Mouse (Mus musculus): ENCODE measurements around the gene Vps13d. TPM values are rescaled to one million over a fixed set of nuclear protein-coding genes. Genes with fewer than 3 reads are reported as not detected.

Gene Vps13d
- 10 to 100 TPM; 67.7 to 68.9 TPM for total RNA-seq (2021)

DNA sequence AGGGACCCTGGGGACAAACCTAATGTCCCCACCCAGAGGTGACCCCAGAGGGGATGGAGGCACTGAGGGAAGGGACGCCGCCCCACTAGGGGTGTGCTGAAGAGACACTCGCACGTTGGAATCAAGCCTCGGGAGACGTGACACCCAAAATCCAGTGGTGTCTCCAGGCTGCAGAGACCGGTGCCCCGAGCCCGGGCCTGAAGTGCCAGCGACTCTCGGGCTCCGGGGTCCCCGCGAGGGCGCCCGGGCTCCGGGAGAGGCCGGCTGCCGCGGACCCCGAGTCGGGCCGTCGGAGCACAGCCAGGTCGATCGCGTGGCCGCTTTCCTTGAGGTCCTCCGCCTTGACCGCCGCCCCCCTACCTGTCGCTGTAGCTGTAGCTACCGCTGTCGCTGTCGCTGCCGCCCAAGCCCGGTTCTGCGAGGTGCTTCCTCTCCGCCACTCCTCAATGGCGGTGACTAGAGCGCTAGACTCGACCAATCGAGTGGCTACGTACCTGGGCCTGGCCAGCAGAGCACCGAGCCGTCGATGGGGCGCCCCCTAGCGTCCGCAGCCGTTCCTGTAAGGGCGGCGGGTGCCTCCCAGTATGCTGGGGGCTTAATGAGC is at the start of gene Vps13d:
TSS of gene Vps13d (minus strand) at position 447 of the 604 bp plus-strand sequence.
- DNase-seq: peak; percentile 96

DNA sequence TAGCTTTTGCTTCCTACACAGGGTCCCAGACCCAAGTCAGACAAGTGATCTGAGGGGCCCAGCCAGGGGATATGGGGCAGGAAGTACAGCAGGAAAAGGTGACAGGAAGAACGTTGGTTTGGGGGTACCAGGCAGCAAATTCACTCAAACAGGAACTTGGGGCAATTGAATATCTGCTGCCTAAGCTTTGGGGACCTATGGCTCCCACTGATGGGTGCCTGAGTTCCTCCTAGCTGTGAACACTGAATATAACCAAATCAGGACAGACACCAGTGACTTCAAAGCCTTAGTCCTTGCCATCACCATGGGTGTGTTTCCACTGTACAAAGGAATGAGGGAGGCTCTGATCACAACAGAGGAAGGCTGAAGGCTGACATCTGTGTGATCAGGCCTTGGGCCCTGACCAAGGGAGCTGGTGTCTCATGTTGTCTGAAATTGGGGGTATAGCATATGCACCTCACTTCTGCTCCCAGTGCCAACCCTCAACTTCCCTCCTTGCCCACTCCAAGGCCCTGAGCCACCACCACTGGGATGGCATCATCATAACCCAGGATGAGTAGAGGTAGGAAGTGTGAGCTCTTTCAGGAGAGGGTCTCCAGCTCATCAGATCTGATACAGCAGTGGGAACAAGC is 48.0 kb upstream of the Vps13d start:
- DNase-seq: no peak

DNA sequence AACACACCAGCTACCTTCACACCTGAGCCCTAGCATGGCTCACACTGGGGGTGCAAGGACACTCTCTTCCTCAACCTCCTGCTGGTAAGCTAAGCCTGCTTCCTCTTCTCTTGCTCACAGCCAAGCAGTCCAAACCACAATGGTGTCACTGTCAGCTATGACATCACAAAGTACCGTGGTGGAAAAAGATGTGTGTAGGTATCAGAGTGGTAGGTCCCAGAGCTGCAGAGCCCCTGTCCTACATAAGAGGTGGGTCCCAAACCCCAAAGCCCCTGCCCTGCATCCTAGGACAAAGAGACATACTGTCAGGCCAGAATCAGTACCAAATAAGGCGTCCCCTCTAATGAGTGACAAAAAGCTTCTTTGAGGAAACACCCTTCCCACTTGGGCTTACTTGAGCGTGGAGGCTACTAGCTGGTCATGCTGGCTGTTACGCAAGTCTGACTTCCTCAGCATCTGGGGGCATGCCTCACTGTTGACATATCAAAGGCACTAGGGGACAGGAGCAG is 46.0 kb upstream of the Vps13d start:
- DNase-seq: no peak

DNA sequence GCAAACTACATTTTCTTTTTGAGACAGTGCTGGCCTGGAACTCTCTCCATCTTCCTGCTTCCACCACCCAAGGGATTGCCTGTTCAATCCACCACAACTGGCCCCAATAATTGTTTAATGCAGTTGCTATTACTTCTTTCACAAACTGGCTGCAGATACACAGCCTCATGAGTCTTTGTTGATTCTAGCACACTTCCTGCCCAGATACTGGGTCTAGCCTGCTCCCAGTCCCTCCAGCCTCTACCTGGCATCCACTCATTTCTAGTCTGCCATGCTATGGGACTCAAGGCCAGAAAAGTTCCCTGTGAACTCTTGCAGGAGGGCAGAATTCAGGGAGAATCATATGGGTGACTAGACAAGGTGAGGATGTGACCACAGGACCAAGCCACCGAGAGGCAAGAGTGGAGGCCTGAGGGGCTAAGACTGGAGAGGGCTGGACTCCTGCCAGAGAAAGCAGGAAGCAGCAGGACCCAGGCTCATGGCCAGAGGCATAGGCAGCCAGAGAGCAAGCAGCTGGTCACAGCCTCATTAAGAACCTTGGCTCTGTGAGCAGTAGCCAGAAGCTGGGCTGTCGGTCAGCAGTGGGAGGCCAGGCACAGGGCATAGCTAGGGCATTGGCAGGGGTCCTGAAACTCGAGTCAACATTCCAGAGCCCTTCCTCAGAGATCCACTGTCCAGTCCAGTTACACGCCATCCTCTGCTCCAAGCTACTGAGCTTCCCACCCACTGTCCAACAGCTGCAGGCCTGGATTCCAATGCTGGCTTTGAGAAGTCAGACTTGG is 44.4 kb upstream of the Vps13d start:
- DNase-seq: peak; percentile 86

DNA sequence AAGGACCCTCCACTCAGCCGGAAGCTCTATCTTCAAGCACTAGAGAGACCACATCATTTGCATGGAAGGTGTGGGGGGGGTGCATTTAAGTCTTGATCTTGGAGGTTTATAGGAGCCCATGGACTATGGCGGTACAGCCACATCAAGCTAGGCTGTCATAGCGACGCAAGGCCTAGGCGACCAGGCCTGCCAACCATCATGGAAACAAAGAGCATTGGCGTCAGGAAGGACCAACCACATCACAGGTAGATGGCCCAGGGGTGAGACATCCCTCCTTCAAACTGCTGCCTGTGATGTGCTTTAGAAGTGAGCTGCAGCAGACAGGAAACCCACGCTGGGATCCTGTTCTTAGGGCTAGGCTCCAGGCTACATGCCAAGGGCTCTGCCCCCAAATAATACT is 41.2 kb upstream of the Vps13d start:
- DNase-seq: no peak

DNA sequence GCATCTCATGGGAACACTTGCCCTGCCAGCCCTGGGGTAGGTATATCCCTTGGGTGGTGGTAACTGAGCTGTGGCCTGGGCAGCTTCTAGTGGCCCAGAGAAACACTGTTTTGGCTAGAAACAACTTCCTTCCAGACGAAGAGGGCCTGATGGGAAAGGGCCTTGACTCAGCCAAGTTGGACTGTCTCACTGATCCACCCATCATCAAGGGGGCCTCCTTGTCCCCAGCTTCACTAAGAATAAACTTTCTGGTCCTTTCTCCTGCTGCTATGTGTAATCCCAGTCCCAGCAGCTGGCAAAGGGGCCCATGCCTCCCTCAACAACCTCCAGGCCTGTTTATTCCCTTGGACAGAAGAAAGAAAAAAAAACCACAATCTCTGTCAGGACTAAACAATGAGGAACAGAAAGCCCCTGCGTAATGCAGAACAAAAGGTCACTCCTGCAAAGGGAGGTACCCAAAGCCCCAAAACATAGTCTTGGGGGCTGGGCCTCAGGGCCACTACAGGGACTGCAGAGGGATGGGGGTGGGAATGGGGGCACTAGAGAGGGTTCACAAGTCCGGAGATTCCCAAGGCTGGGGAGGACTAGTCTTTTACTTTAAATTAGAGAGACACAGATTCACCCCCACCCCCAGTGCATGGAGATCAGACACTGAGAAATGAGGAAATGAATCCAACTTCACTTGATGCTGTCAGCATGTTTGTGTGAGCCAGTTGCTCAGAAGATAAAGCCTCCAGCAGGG is 38.9 kb upstream of the Vps13d start:
- no peak for DNase-seq

DNA sequence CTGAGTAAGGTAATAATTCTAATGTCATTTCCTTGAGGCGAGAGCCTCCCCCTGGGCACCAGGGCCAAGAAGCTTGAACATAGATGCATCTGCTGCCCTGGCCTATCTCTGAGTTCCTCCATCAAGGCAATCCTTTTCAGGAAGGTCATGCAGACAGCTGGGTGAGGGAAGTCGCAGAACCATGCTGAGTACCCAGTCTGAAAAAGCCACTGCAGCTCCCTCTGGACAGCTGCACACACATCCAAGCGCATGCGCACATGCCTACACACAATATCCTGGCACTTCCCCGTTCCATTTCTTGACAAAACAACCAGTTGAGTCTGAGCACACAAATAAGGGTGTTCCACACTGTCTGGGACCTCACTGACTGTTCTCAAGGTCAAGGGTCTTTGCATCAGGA is 36.9 kb upstream of the Vps13d start:
- DNase-seq: no peak

DNA sequence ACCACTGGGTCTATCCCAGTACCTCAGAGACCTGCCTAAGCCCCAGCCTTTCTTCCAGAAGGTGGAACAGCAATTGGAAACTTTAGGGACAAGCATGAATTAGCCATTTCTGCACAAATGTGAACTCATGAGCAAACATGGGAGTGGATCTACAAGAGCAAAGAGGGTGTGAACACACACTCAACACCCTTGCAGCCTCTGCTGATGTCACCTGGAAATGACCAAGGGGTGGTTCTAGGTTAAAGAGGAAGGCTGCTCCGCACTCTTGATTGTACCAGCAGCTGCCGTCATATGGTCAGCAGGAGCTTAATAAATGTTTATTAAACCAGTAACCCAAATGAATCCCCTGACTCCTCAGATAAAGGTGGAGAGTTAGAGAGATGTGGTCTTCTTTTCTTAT is 35.8 kb upstream of the Vps13d start:
- no peak for DNase-seq

DNA sequence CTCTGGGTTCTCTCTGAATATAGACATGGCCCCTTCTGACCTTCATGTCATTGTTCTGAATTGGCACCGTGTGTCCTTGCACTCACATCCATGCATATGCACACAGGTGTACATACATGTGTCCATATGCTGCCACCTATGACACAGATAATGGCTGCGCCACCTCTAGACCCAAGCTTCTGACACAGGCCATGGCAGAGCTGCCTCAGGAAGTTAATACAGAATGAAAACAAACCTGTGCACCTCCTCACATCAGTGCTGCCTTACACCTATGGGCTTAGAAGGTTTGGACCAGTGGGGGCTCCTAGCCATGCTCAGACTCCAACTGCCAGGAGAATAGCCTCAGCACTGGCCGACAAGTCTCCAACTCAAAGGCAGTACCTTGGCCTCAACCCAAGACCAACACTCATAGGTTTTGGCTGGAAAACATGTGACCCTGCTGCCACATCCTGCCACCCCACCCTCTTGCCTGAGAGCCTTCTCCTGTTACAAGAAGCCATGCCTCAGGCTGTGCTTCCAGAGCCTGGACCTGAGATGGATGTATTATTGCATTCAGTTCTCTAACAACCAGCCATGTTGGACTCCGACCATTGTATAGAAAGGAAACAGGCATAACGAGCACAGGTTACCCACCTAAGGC is 34.8 kb upstream of the Vps13d start:
- DNase-seq: peak; percentile 36

DNA sequence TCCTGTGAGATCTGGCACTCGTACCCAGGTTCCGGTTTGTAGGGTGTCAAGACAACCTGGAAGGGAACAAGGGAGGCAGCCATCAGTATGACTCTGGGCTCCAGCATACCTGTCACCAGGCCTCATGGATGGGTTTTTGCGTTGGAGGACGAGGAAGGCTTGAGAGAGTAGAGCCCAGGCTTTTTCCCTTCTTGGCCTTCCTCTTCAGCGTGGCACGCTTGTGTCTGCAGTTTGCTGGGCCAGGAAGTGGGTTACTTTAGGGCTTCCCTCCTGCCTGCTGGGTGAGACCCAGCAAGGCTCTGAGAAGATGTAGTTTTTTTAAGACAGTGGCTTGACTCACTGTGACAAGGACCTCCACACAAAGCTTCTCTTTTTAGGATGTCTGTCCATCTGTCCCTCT is 34.2 kb upstream of the Vps13d start:
- no peak for DNase-seq

DNA sequence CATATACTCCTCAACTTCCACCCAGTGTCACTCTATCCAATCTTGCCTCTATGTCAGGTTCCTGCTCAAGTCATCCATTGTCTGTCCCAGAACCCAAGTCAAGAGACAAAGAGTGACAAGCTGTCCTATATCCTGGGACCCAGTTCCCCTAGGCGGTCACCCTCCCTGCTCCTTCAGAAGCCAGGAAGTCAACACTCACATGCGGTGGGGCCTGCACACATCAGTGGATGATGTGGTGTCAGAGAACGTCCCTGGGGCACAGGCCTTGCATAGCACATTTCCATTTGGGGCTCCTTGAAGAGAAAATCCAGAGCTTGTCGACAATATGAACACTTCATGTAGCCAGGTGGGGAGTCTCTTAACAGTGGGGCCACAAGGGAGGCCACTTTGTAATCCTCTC is 29.8 kb upstream of the Vps13d start:
- no peak for DNase-seq

DNA sequence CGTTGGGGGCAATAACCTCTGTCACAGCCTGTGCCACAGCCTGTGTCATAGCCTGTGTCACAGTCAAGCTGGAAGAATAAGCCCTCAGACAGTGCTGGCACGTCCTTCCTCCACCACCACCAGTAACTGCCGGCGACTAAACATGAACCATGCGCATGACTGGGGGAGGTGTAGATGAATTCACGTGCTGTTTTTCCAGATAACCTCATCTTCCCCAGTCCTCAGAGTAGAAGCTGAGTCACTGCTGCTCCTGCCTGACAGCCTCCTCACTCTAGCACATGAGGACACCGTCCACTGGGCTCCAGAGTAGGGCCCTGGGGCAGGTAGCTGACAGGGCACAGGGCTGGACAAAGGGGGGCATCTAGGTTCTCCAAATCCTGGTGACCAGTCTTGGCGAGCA is 27.3 kb upstream of the Vps13d start:
- no peak for DNase-seq

DNA sequence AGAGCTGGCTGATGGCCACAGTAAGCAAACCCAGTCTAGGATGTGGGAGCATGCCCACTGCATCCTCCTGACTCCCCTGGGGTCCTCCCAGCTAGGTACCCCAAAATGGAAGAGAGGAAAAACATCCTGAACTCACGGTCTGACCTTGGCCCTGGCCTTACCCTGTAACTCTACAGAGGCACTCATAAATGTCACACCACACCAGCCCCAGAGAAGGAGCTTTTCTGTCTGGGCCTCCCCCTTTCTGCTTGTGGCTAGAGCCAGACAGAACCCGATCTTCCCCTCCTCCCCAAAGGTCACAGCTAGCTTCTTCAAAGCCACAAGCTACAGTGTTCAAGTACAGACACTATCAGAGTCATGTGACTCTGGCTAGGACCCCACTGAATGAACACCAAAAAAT is 26.6 kb upstream of the Vps13d start:
- DNase-seq: no peak

DNA sequence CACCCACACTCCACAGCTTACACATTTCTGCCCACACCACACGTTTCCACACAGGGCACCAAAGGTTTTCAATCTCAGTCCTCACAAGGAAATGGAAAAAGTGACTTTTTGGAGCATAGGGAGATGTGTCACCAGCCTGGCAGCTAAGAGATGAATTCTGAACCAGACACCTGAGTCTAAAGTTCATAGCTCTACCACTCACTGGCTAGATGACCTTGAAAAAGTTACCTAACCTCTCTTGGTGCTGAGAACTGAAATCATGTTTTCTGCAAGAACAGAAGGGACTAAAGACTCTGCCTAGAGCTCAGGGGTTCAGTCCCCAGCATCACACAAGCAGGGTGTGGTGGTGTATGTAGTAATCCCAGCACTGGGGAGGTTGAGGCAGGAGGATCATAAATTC is 25.2 kb upstream of the Vps13d start:
- DNase-seq: no peak

DNA sequence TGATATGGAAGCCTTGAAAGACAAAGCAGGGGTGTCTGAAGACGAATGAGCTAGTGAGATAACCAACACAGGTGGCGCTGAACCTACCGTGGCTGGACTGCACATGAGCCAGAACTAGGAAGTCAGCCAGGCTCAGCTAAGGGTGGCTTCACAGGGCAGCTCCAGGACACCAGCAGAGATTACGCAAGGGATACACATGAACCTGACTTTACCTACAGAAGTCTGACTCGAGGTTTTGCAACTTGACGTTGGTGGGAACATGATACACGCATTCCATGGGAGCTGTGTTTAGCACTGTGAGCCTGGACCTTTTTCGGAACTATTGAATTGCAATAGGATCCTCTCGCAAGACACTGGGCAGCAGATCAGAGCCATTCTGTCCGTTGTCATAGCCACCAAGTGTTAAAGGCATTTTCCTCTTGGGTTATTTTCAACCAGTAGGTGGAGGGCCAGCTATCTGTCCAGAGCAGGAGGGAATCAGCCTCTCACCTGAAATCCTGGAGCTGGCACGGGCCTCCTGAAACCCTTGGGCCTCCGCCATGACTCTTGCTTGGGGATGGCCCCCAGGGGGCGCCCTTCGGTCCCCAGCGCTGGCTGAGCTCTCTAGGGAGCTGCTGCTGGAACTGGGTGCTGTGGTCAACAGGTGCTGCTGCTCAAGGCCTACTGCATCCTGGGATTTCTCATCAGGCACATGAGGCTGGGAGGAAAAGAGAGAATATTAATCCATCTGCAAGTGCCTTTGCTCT is 24.6 kb upstream of the Vps13d start:
- peak; percentile 52 for DNase-seq

DNA sequence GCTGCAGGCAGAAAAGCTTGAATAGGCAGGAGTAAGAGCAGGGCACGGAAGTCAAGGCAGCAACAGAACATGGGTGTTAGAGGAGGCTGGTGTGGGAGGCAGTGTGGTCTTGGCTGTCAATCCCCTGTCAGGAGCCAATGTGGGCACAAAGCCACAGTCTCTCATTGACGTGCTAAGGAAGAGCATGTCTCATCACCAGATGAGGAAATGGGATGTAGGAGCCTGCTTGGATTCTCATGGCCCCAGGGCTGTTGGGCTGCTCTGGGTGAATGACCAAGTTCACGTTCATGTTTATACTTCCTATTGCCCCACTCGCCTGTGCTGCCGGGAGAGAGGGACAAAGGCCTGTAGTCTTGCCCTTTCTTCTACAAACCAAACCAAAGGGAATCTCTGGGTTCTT is 23.0 kb upstream of the Vps13d start:
- no peak for DNase-seq

DNA sequence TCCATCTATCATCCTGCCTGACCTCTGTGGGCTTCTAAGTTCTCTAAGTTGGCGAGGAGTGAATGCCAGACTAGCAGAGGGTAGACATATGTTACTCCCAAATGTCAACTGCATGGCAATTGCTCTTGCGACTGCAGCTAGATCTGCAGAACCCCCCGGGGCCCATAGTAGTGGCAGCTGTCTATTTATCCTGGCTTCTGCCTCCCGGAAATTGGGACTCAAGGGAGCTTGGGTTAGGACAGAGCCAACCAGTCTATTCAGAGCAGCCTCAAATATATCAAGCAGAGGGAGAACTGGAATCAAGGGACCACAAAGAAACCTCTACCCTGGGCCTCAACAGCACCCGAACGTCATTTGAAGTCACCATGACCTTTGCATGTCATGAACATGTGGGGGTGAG is 22.2 kb upstream of the Vps13d start:
- DNase-seq: no peak

DNA sequence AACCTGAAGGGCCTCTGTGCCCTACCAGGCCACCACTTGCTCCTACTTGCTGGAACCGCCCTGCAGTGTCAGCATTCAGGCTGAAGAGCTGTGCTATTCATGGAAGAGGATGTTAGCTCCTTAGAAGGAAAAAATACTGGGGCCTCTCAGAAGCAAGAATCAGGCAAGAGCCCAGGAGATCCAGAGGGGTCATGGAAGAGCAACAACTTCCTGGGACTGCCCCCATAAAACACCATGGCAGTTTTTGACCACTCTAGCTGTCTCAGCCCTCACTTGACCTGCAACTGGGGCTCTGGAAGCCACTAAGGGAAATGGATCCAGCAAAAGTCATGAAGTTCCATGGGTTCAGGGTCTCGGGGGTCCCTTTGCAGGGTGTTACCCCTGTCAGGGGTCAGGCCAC is 20.6 kb upstream of the Vps13d start:
- DNase-seq: no peak

DNA sequence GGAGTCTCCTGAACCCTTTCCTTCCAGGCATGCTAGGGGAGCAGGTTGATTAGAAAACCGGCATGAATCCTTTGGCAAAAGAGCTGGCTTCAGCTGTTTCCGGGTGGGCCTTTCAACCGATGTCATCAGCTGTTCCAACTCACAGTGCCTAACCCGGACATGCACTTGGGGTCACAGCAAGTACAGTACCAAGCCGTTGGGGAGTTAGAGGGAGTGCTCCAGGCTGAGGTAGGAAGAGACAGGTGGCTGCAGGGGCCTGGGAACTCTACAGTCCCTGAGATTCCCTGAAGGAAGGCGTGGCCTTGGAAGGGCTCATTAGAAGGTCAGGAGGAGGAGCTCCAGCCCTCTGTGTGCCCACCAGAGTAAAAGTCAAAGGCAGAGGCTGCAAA is 20.0 kb upstream of the Vps13d start:
- no peak for DNase-seq

DNA sequence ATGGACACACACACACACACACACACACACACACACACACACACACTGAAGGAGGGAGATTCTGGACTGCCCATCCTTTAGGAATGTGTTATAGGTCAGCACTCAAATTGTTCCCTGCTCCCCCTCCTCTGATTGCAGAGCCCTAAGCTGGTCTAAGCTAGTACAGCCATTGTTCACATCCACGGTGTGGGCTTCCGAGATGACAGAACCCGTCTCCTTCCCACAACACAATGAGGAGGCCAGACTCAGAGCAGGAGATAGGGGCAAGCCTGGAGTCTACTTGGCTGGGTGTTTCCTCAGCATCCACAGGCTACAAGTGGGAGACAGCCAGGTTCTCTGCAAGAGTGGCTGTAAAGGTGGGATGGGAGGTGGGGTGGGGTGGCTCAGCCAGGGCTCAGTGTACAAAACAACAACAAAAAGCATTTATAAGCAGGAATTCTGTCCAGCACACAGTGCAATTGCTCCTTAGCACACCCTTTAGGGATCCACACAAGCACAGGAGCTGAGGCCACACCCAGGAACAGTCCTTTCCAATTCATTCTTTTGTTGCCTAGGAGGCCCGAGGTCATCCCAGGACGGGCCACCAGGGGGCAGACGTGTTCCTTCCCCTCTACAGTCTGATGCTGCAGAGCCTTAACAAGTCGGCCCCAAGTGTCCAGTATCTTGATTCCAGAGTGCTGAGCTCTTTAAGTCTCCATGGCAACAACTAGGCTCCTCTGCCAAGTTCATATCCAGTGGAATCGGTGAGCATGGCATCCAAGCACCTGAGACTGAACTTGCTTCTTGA is 19.4 kb upstream of the Vps13d start:
- peak; percentile 97 for DNase-seq

DNA sequence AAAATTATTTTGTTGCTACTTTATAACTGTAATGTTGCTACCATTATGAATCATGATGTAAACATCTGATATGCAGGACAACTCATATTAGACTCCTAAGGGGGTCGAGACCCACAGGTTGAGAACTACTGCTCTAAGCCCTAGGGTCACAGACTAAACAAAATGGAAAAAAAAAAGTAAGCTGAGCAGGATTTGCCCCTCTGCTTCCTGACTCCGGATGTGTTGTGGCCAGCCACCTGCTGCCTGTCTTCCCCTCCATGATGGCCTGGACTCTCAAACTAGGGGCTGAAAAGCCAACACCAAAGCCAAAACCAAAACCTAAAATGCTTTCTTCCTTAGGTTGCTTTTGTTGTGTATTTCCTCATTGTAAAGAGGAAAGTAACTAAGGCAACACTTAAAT is 16.3 kb upstream of the Vps13d start:
- no peak for DNase-seq

Measured in heart, postnatal 4 days (tissue).